Mouse (Mus musculus) cerebellum, postnatal 10 days (tissue): ENCODE data around the gene Stard13.

Source experiments
- DNase-seq, 2 experiments: peaks; one replicate each; pipeline ENCODE4 v3.0.0; 2021; ENCODE audit warnings: mixed read lengths in 2 of 2

The Stard13 gene

DNA sequence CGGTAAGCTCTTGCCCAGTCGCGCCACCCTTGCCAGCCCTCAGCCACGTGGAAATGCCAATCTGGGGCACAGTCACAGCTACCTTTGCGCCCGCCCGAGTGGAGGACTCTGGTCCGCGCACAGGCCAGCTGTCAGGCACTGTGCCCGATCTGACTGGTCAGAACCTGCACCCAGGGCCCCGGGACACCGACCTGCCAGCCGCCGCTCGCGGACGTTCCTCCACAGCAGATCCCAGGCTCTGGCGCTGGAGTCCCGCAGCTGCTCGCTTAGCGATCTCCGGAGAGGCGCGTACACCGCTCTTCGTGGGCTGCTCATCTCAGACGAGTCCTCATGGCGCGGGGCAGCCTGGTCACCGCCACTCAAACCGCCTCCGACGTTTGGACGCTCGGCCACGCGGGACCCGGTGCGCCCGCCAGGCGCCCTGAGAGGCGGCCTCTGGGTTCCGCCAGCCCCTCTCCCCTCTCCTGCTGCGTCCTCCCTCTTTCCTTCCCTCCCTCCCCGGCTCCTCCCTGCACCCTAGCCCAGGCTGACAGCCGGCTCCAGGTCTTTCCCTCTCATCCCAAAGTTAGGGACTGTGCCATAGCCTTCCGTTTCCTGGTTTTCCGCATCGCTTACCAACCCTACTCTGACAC, at the start of gene Stard13:
Gene Stard13, minus strand, starts transcription at position 437 of the 632 bp plus-strand sequence.
- peak; percentile 53 to 56 for DNase-seq

GRCm38 (mm10) chr5:151279531-151279930, 45.9 kb upstream of the Stard13 start:
- no peak for DNase-seq

DNA sequence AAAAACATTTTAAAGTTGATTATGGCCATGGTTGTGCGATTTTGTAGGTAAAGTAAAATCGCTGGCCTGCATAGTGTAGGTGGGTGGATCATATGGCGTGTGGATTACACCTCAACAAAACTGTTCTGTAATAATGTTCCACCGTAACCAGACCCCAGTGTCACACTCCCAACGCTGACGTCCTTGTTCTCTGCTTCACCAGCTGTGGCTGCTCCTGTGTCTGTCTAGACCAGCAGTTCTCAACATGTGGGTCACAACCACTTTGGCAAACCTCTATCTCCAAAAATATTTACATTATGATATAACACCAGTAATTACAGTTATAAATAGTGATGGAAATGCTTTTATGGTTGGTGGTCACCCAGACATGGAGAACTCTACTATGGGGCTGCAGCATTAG, 44.3 kb upstream of the Stard13 start:
- DNase-seq, result no peak

DNA sequence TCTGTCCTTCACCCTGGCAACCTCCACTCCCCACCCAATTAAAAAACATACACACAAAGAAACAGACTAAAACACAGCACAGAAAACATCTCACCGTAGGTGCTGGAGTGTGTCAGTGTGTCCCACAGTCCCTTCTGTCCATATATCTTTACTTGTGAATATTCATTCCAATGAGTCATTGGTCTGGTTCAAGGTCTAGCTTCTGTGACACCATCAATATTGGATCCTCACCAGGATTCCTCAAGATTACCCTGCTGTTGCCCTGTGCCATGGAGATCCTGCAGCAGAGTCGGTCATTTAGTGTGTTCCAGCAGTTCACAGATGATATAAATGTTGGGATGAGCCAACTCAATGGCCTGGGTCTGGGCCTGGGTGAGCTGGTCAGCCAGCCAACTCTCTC, 42.4 kb upstream of the Stard13 start:
- no peak for DNase-seq

DNA sequence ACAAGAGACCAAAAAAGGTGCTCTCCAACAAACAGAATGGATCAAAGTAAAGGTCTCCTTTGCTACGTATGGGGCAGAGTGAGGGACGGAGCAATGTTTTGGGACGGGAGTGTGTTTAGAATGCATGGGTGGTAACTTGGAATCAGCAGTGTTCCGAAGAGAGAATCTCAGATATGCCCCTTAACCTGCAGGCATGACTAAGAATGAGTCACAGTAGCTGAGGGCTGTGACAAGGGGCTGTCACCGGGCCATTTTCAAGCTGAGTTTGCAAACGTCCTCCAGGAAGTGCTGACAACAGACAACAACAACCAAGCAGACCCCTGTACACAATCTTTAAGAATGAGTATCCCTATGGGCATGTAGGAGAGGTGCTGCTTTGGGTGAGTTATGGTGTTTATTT, 40.6 kb upstream of the Stard13 start:
- no peak for DNase-seq

DNA sequence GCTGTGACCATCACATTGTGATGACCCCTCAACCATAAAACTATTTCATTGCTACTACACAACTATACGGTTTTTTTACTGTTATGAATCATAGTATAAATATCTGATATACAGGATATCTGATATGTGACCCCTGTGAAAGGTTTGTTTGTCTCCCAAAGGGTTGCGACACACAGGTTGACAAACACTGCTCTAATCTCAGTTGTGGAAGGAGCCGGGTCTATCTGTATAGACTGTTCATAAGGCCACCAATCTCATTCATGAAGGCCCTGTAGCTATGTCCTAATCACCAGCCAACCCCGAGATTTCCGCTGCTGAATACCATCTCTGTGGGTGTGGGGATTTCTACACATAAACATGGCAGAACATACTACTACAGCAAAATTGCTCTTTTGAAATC, 37.2 kb upstream of the Stard13 start:
- no peak for DNase-seq

- no peak for DNase-seq
Measured at GRCm38 (mm10) chr5:151266896-151267634, 33.4 kb upstream of the Stard13 start.

- DNase-seq, result no peak
Measured at GRCm38 (mm10) chr5:151261558-151261957, 27.9 kb upstream of the Stard13 start.

DNA sequence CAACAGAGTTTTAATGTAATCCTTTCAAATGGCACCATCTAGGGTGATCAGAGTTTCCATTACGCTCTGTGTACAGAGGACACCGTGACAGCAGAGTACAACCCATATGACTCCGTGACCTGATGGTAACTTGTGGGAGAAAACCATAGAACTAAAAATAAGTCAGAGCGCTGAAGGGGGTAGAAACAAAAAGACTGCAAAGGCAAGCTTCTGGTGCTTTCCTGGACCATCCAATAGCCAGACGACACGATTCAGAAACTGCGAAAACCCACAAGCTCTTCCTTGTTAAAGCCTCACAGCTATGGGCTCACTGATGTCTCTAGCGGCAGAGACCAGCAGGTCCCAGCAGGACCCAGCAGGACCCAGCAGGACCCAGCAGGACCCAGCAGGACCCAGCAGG, 18.6 kb upstream of the Stard13 start:
- DNase-seq, result peak in 1 of 2 experiments; percentile 16

- no peak for DNase-seq
Measured at GRCm38 (mm10) chr5:151251656-151252055, 18.0 kb upstream of the Stard13 start.

- no peak for DNase-seq
Measured at GRCm38 (mm10) chr5:151248671-151249620, 15.3 kb upstream of the Stard13 start.

DNA sequence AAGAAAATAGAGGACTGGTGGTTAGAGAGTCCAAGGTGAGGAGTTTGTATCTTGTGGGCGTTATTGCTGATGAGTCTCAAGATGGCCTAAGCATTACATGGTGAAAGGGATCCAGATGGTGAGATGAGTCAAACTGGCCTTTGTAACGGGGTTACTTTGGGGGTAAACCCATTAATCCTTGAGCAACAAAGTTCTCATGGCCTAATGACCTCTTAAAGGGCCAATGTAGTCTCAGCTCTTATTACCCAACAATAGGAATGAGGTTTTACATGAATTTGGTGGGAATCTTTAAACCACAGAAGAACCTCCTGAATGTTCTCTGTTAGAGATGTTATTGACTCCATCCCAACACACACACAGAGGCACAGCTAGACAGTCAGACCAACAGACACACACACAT, 14.4 kb upstream of the Stard13 start:
- DNase-seq, result no peak

DNA sequence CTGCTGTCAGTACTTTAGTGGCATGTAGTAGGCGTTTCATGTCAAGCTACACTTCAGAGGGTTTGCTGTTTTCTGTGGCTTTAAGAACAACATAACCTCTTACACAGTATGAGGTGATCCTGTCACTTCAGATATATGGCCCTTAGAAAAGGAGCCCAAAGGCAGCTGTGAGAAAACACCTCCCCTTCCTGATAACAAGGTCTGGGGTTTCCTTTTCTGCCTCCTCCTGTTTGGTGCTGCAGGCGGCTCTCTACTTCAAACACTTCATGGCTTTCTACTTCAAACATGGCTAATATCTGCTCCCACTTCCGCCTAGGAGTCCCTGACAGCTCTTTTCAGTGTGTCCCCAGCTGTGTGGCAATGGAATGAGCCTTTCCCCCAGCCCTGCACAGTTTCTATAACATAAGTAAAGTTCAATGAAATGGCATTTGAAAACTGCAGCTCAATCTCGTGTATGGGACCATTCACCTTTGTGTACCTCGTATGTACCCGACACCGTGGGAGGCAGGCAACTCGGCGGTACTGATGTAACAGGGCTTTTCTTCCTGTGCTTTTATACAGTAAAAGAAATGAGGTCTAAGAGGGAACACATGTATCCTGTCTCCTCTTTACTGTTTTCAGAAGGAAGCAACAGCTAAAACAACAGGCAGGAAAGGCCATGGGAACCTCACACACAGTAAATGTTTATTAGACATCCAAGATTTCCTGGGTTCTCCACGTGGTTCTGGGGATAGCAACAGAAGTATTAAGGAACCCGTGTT, 13.7 kb upstream of the Stard13 start:
- no peak for DNase-seq

- DNase-seq, result no peak
Measured at GRCm38 (mm10) chr5:151246287-151246686, 12.7 kb upstream of the Stard13 start.

DNA sequence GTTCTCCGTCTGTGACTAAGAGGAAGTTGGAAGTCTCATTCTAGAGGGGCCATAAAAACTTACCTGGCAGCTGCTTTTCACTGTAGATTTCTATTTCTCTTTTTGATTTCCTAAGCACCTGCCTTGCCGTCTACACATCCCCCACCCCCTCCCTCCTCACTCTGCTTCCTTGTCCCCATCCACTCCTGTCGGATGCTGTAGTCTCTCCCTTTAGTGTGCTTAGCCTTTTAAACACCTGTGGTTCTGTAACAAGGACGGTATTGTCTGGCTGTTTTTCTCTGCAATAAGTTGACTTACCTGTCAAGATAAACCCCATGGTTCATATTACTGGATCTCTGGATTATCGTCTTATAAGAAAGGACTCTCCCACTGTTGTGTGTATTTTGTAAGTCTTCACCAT, 11.9 kb upstream of the Stard13 start:
- DNase-seq, result no peak

- peak in 1 of 2 experiments; percentile 19 for DNase-seq
Measured at GRCm38 (mm10) chr5:151238730-151239129, 5.1 kb upstream of the Stard13 start.

DNA sequence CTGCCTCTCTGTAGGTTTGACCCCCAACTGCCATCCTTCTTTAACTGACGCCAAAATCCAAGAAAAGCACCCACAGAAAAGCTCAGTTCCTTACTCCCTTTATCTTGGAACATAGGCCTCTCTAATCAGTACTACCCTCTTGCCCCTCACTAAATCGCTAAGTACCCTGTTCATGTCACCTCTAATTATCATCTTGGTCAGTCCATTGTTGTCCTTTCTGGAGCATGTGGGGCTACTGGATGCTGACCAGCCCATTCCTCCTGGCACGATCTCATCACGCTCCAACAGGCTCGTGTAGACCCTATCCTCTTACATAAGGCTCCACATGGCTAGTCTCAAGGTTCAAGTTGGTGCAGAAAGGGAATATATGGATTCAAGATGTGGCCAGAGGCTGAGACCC, 2.8 kb upstream of the Stard13 start:
- no peak for DNase-seq

GRCm38 (mm10) chr5:151232576-151233299, 898 bp downstream of the Stard13 start:
- DNase-seq, result no peak

DNA sequence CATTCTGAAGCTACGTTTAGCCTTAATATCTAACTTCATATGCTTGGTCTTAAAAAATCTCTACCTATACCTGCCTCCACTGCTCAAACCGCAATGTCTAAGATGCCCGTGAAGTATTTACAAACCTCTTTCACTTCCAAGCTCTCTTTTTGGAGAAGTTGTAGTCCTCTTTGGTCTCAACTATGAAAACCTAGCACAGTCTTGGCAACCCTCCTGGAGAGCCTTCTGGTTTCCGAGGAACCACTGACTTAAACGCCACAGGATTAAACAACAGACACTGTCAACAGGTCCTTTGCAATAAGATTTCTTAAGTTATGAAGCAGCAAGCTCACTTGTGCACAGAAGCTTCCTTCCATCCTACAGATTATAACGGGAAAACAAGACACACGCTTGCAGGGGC, 1.8 kb downstream of the Stard13 start:
- peak; percentile 12 to 14 for DNase-seq

- DNase-seq, result peak; percentile 8 to 39
Measured at GRCm38 (mm10) chr5:151231411-151231810, 2.2 kb downstream of the Stard13 start.

DNA sequence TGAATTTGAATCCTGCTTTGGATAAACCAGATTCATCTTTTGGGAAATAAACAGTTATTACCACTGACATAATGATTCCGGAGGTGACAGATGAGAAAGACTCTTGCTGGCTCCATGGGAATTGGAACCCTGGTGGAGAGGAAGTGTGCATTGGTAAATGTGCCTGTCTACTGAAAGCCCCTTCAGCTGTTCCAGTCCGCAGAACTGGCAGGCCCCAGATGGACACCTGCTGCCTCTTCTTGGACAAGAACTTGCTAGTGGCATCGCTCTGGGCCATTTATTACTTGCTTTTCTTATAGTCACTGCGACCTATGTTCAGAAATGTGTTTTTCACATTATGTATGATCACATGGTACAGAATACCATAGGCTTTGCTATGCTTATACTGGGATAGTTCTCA, 3.2 kb downstream of the Stard13 start:
- DNase-seq, result peak; percentile 13 to 35
